Mouse (Mus musculus) intestine, postnatal 0 days (tissue): ENCODE measurements at regions not wholly inside any gene's neighbourhood (a gene's known extent, or its start where the extent isn't known, plus 50 kb on each side); places are given as distances from the start of the nearest gene placed in this dataset.

Experiments used
- ATAC-seq: fragments of 200-750 bp; cut with Nextera tagmentation; 2 replicates; pipeline ENCODE4 v1.8.0; 2017; ENCODE audit warnings: mild to moderate bottlenecking, moderate TSS enrichment, moderate library complexity
- H3K27ac ChIP-seq: fragments of 300-500 bp; sonication (generic); 2 replicates; pipeline ENCODE4 v1.5.1; 2014; ENCODE audit warnings: mild to moderate bottlenecking, low read depth, low read length, moderate library complexity
- H3K27me3 ChIP-seq: fragments of 300-500 bp; sonication (generic); replicated peaks from 2 replicates; pipeline ENCODE4 v1.6.1; 2014; ENCODE audit warnings: low read length, mixed read lengths; ENCODE audit not compliant: control insufficient read depth, insufficient read depth
- H3K36me3 ChIP-seq: fragments of 300-500 bp; sonication (generic); 2 replicates; pipeline ENCODE4 v1.6.1; 2014; ENCODE audit warnings: mild to moderate bottlenecking, moderate library complexity; ENCODE audit not compliant: control insufficient read depth, insufficient read depth
- H3K4me1 ChIP-seq: fragments of 300-500 bp; sonication (generic); replicated peaks from 2 replicates; pipeline ENCODE4 v1.6.1; 2014; ENCODE audit warnings: antibody characterized with exemption, low read length, mixed read lengths; ENCODE audit not compliant: control insufficient read depth, insufficient read depth
- H3K4me2 ChIP-seq: fragments of 300-500 bp; sonication (generic); replicated peaks from 2 replicates; pipeline ENCODE4 v1.6.1; 2014; ENCODE audit warnings: low read depth, mild to moderate bottlenecking, moderate library complexity
- H3K4me3 ChIP-seq: fragments of 300-500 bp; sonication (generic); 2 replicates; pipeline ENCODE4 v1.5.1; 2014; ENCODE audit warnings: low read depth, low read length
- H3K9ac ChIP-seq: fragments of 300-500 bp; sonication (generic); 2 replicates; pipeline ENCODE4 v1.6.1; 2014; ENCODE audit warnings: mild to moderate bottlenecking, low read depth, low read length
- H3K9me3 ChIP-seq: fragments of 300-500 bp; sonication (generic); 2 replicates; pipeline ENCODE4 v1.6.1; 2016; ENCODE audit warnings: mixed run types; ENCODE audit not compliant: control insufficient read depth
- CTCF ChIP-seq: sonication (generic); IDR thresholded peaks from 2 replicates; pipeline ENCODE4 v1.5.1; 2016; ENCODE audit warnings: low read depth, mild to moderate bottlenecking, control low read depth, antibody characterized with exemption, moderate library complexity
- WGBS: fragments of 180-500 bp; shearing (Covaris S2); extraction: QIAGEN DNeasy Blood & Tissue Kit; methylation state at CpG from one replicate; pipeline ENCODE4 v1.1.7; 2014; 5-methylcytosine and 5-hydroxymethylcytosine counted together

GRCm38 (mm10) chr17:87566996-87567395, 68.8 kb upstream of the Epcam start:
- ATAC-seq, result peak; percentile 86
- H3K27me3 ChIP-seq, result no peaks in the 10 kb centered on the region
- peak overlapping the region; percentile 18 for H3K4me2 ChIP-seq
- no peak overlapping the region for H3K9ac ChIP-seq
- peak; percentile 17; the same call in 1 of the 2 replicates for TF ChIP-seq CTCF
- H3K9me3 ChIP-seq, result no peaks in the 10 kb centered on the region
- no peak overlapping the region for H3K4me3 ChIP-seq
- WGBS, result 22% methylated on average over 9 of the region's 9 CpGs
- H3K36me3 ChIP-seq, result no peaks in the 10 kb centered on the region
- H3K4me1 ChIP-seq, result peaks cover 13% of the 10 kb centered on the region
- peak overlapping the region; percentile 91 for H3K27ac ChIP-seq

- H3K27ac ChIP-seq, result peak overlapping the region; percentile 91
- TF ChIP-seq CTCF, result no peak
- 19% methylated on average over 2 of the region's 2 CpGs for WGBS
These were observed 68.3 kb upstream of the Epcam start for GRCm38 (mm10) chr17:87567475-87567874.

GRCm38 (mm10) chr17:87569981-87570380, 65.8 kb upstream of the Epcam start:
- Histone ChIP-seq H3K9me3 (no peaks in the 10 kb centered on the region), H3K9ac (no peak overlapping the region), H3K4me2 (no peak overlapping the region), H3K4me3 (no peak overlapping the region), H3K4me1 (peaks cover 10% of the 10 kb centered on the region), H3K27me3 (no peaks in the 10 kb centered on the region), H3K27ac (peak overlapping the region; percentile 65; the same call in 1 of the 2 replicates), H3K36me3 (no peaks in the 10 kb centered on the region)
- WGBS, result 56% methylated on average over 9 of the region's 9 CpGs
- no peak for TF ChIP-seq CTCF
- peak; percentile 25 for ATAC-seq

More at GRCm38 (mm10) chr17:87567475-87567874, 68.3 kb upstream of the Epcam start:
- peak overlapping the region; percentile 18; the same call in 1 of the 2 replicates for H3K4me2 ChIP-seq
- H3K27me3 ChIP-seq, result no peaks in the 10 kb centered on the region
- ATAC-seq, result peak; percentile 62
- peaks cover 13% of the 10 kb centered on the region for H3K4me1 ChIP-seq
- H3K36me3 ChIP-seq, result no peaks in the 10 kb centered on the region
- no peak overlapping the region for H3K4me3 ChIP-seq
- H3K9me3 ChIP-seq, result no peaks in the 10 kb centered on the region
- no peak overlapping the region for H3K9ac ChIP-seq

- 52% methylated on average over 18 of the region's 18 CpGs for WGBS
- peak overlapping the region; percentile 44; the same call in 1 of the 2 replicates for H3K4me2 ChIP-seq
- no peaks in the 10 kb centered on the region for H3K36me3 ChIP-seq
- no peak for TF ChIP-seq CTCF
- no peaks in the 10 kb centered on the region for H3K27me3 ChIP-seq
- no peaks in the 10 kb centered on the region for H3K9me3 ChIP-seq
- no peak overlapping the region for H3K9ac ChIP-seq
- no peak for ATAC-seq
- H3K4me3 ChIP-seq, result no peak overlapping the region
- H3K27ac ChIP-seq, result no peak overlapping the region; the same call in none of the 2 replicates
- peaks cover 10% of the 10 kb centered on the region for H3K4me1 ChIP-seq
These were observed 65.0 kb upstream of the Epcam start for GRCm38 (mm10) chr17:87570676-87571344.

- no peaks in the 10 kb centered on the region for H3K27me3 ChIP-seq
- no peak overlapping the region for H3K4me3 ChIP-seq
- no peaks in the 10 kb centered on the region for H3K9me3 ChIP-seq
- peak; percentile 100 for TF ChIP-seq CTCF
- H3K9ac ChIP-seq, result no peak overlapping the region
- ATAC-seq, result peak; percentile 13; the same call in 1 of the 2 replicates
- peaks cover 8% of the 10 kb centered on the region for H3K4me1 ChIP-seq
- H3K36me3 ChIP-seq, result no peaks in the 10 kb centered on the region
- WGBS, result 14% methylated on average over 18 of the region's 18 CpGs
- no peak overlapping the region; the same call in 1 of the 2 replicates for H3K27ac ChIP-seq
- H3K4me2 ChIP-seq, result peak overlapping the region; percentile 44
These were observed 64.3 kb upstream of the Epcam start for GRCm38 (mm10) chr17:87571345-87571932.

- 52% methylated on average over 6 of the region's 6 CpGs for whole genome bisulfite sequencing
- Histone ChIP-seq H3K9ac (no peak overlapping the region), H3K27me3 (no peaks in the 10 kb centered on the region; the same call in 1 of the 2 replicates), H3K9me3 (no peaks in the 10 kb centered on the region), H3K4me2 (no peak overlapping the region), H3K4me3 (no peak overlapping the region), H3K36me3 (no peaks in the 10 kb centered on the region), H3K4me1 (no peaks in the 10 kb centered on the region), H3K27ac (no peak overlapping the region)
- peak; percentile 41 for TF ChIP-seq CTCF
- ATAC-seq, result no peak; the same call in 1 of the 2 replicates
These were observed 52.2 kb upstream of the Epcam start for GRCm38 (mm10) chr17:87583575-87583974.
